Mouse (Mus musculus) cerebellum, adult 2 months (tissue): ENCODE data around the gene Pdia4. TPM values are rescaled to one million over a fixed set of nuclear protein-coding genes. Genes with fewer than 3 reads are reported as not detected.
"Not testable (repeated sequence)": the region's sequence is repeated elsewhere in the genome, so short reads cannot be mapped to it uniquely, and the experiment has no call there.

Experiments used
- DNase-seq, 2 experiments: peaks; one replicate each; pipeline ENCODE4 v3.0.0; 2021
- H3K27ac ChIP-seq: fragments of 200-500 bp; 2 replicates; pipeline ENCODE4 v1.5.1; 2012; ENCODE audit warnings: low read length, control low read depth, inconsistent platforms; ENCODE audit not compliant: insufficient read depth
- H3K27me3 ChIP-seq: fragments of 200-500 bp; 2 replicates; pipeline ENCODE4 v1.6.1; 2012; ENCODE audit warnings: inconsistent platforms, mild to moderate bottlenecking, low read length, moderate library complexity; ENCODE audit not compliant: control insufficient read depth, insufficient read depth
- H3K4me1 ChIP-seq: fragments of 200-500 bp; 2 replicates; pipeline ENCODE4 v1.6.1; 2011; ENCODE audit warnings: low read length; ENCODE audit not compliant: control insufficient read depth, insufficient read depth
- H3K4me3 ChIP-seq: fragments of 200-500 bp; replicated peaks from 2 replicates; pipeline ENCODE3; 2011; ENCODE audit warnings: mild to moderate bottlenecking, low read depth, low read length, control low read depth; ENCODE audit not compliant: insufficient read depth
- CTCF ChIP-seq: fragments of 200-500 bp; IDR thresholded peaks from 2 replicates; pipeline ENCODE4 v1.5.1; 2011; ENCODE audit warnings: low read depth, mild to moderate bottlenecking, control low read depth, low read length, moderate library complexity, borderline replicate concordance; ENCODE audit not compliant: insufficient read depth
- POLR2A ChIP-seq: fragments of 200-500 bp; IDR thresholded peaks from 2 replicates; pipeline ENCODE4 v1.6.1; 2011; ENCODE audit warnings: low read length, control low read depth, borderline replicate concordance; ENCODE audit not compliant: insufficient read depth
- WGBS: fragments of 180-500 bp; shearing (Covaris S2); methylation state at CpG from one replicate; pipeline ENCODE4 v1.1.7; 2018; 5-methylcytosine and 5-hydroxymethylcytosine counted together
- polyA plus RNA-seq: library from polyadenylated mRNA; depleted of rRNA; stranded (reverse); fragments of >200 nt; gene quantifications from 2 replicates; pipeline ENCODE4 v1.2.3, GENCODE M21; 2012

Pdia4 gene
- polyA plus RNA-seq, 1 experiment = 31.9 TPM

GRCm38 (mm10) chr6:47790745-47791144 lies 22.5 kb downstream of the Pdia4 start:
- Histone ChIP-seq H3K4me3 (no peak overlapping the region), H3K27me3 (no peaks in the 10 kb centered on the region; the same call in 1 of the 2 replicates), H3K4me1 (no peaks in the 10 kb centered on the region; the same call in 1 of the 2 replicates), H3K27ac (no peak overlapping the region)
- TF ChIP-seq POLR2A (no peak), CTCF (no peak)
- DNase-seq = no peak
- 56% methylated on average over 2 of the region's 2 CpGs for WGBS

GRCm38 (mm10) chr6:47788821-47789220 lies 24.4 kb downstream of the Pdia4 start:
- TF ChIP-seq POLR2A = no peak
- no peak for TF ChIP-seq CTCF
- Histone ChIP-seq H3K4me3 (peak overlapping the region; percentile 62), H3K27ac (peak overlapping the region; percentile 61), H3K4me1 (no peaks in the 10 kb centered on the region; the same call in 1 of the 2 replicates), H3K27me3 (no peaks in the 10 kb centered on the region)
- DNase-seq = peak in 1 of 2 experiments; percentile 43
- 10% methylated on average over 3 of the region's 3 CpGs for WGBS

GRCm38 (mm10) chr6:47787941-47788736 lies 25.1 kb downstream of the Pdia4 start:
- Histone ChIP-seq H3K27ac (peak overlapping the region; percentile 61), H3K27me3 (no peaks in the 10 kb centered on the region), H3K4me3 (peak overlapping the region; percentile 62), H3K4me1 (no peaks in the 10 kb centered on the region; the same call in 1 of the 2 replicates)
- peak; percentile 97 for TF ChIP-seq POLR2A
- TF ChIP-seq CTCF = no peak
- DNase-seq = peak; percentile 88 to 91
- 1% methylated on average over 18 of the region's 18 CpGs for WGBS

- H3K4me3 ChIP-seq = no peak overlapping the region
- H3K27ac ChIP-seq = no peak overlapping the region
- TF ChIP-seq CTCF = no peak
- no peak for TF ChIP-seq POLR2A
- no peaks in the 10 kb centered on the region; the same call in 1 of the 2 replicates for H3K4me1 ChIP-seq
- WGBS = 74% methylated on average over 5 of the region's 5 CpGs
- no peak for DNase-seq
- H3K27me3 ChIP-seq = no peaks in the 10 kb centered on the region
Measured at GRCm38 (mm10) chr6:47784707-47785412, 28.4 kb downstream of the Pdia4 start.

- Histone ChIP-seq H3K4me3 (peak overlapping the region; percentile 75), H3K4me1 (no peaks in the 10 kb centered on the region; the same call in 1 of the 2 replicates), H3K27ac (no peak overlapping the region), H3K27me3 (no peaks in the 10 kb centered on the region)
- whole genome bisulfite sequencing = 1% methylated on average over 21 of the region's 21 CpGs
- peak in 1 of 2 experiments; percentile 77 for DNase-seq
- TF ChIP-seq CTCF (no peak), POLR2A (no peak)
Measured at GRCm38 (mm10) chr6:47781091-47781968, 31.9 kb downstream of the Pdia4 start.

- peak in 1 of 2 experiments; percentile 41 for DNase-seq
- peak overlapping the region; percentile 75 for H3K4me3 ChIP-seq
- WGBS = 1% methylated on average over 2 of the region's 2 CpGs
- H3K27ac ChIP-seq = no peak overlapping the region
- H3K4me1 ChIP-seq = no peaks in the 10 kb centered on the region; the same call in 1 of the 2 replicates
- no peaks in the 10 kb centered on the region for H3K27me3 ChIP-seq
- TF ChIP-seq CTCF (no peak), POLR2A (no peak)
Measured at GRCm38 (mm10) chr6:47780576-47781013, 32.6 kb downstream of the Pdia4 start.

GRCm38 (mm10) chr6:47771760-47772159 lies 41.5 kb downstream of the Pdia4 start:
- peak in 1 of 2 experiments; percentile 56 for DNase-seq
- H3K27me3 ChIP-seq, H3K27ac ChIP-seq, H3K4me1 ChIP-seq, H3K4me3 ChIP-seq: not testable (repeated sequence)
- 46% methylated on average over 9 of the region's 19 CpGs for WGBS

GRCm38 (mm10) chr6:47771113-47771512 lies 42.1 kb downstream of the Pdia4 start:
- H3K4me1 ChIP-seq, H3K27me3 ChIP-seq, H3K4me3 ChIP-seq, H3K27ac ChIP-seq: not testable (repeated sequence)
- 83% methylated on average over 12 of the region's 12 CpGs for WGBS
- peak in 1 of 2 experiments; percentile 12 for DNase-seq

GRCm38 (mm10) chr6:47769861-47770260 lies 43.4 kb downstream of the Pdia4 start:
- WGBS = 77% methylated on average over 4 of the region's 4 CpGs

GRCm38 (mm10) chr6:47768520-47768919 lies 44.7 kb downstream of the Pdia4 start:
- DNase-seq, H3K27me3 ChIP-seq, H3K4me1 ChIP-seq, H3K27ac ChIP-seq, H3K4me3 ChIP-seq: not testable (repeated sequence)
- WGBS = 46% methylated on average over 3 of the region's 12 CpGs

More at GRCm38 (mm10) chr6:47769861-47770260, 43.4 kb downstream of the Pdia4 start:
- not testable (repeated sequence) for DNase-seq, H3K4me3 ChIP-seq, H3K27ac ChIP-seq, H3K27me3 ChIP-seq, H3K4me1 ChIP-seq

GRCm38 (mm10) chr6:47767355-47767754 lies 45.9 kb downstream of the Pdia4 start:
- not testable (repeated sequence) for H3K27me3 ChIP-seq, H3K4me3 ChIP-seq, H3K4me1 ChIP-seq, H3K27ac ChIP-seq, DNase-seq
- 57% methylated on average over 8 of the region's 20 CpGs for WGBS
